Mouse (Mus musculus) cortical plate, adult 2 months (tissue): Measurements from ENCODE around the gene Ephb1. TPM values are rescaled to one million over a fixed set of nuclear protein-coding genes. Genes with fewer than 3 reads are reported as not detected.

Source experiments
- H3K27ac ChIP-seq: fragments of 200-500 bp; 2 replicates; pipeline ENCODE4 v1.5.1; 2012; ENCODE audit warnings: low read length, control low read depth, inconsistent platforms; ENCODE audit not compliant: insufficient read depth
- H3K4me1 ChIP-seq: fragments of 200-500 bp; 2 replicates; pipeline ENCODE4 v1.6.1; 2011; ENCODE audit warnings: low read length; ENCODE audit not compliant: control insufficient read depth, insufficient read depth
- H3K4me3 ChIP-seq: fragments of 200-500 bp; 2 replicates; pipeline ENCODE4 v1.5.1; 2011; ENCODE audit warnings: mild to moderate bottlenecking, low read length, control low read depth; ENCODE audit not compliant: insufficient read depth
- CTCF ChIP-seq: fragments of 200-500 bp; IDR thresholded peaks from 2 replicates; pipeline ENCODE4 v1.5.1; 2011; ENCODE audit warnings: mild to moderate bottlenecking, control low read depth, low read length; ENCODE audit not compliant: insufficient read depth; ENCODE audit errors: extremely low read depth
- POLR2A ChIP-seq: fragments of 200-500 bp; IDR thresholded peaks from 2 replicates; pipeline ENCODE4 v1.6.1; 2011; ENCODE audit warnings: mild to moderate bottlenecking, low read length, control low read depth; ENCODE audit not compliant: insufficient read depth; ENCODE audit errors: extremely low read depth
- polyA plus RNA-seq: library from polyadenylated mRNA; depleted of rRNA; stranded (reverse); fragments of >200 nt; gene quantifications from 2 replicates; pipeline ENCODE4 v1.2.3, GENCODE M21; 2012

Ephb1 gene
- polyA plus RNA-seq, 1 experiment, result 30.8 TPM

- H3K4me1 ChIP-seq, result no peaks in the 10 kb centered on the region
- TF ChIP-seq CTCF (no peak), POLR2A (no peak)
- no peak overlapping the region for H3K4me3 ChIP-seq
- H3K27ac ChIP-seq, result no peak overlapping the region
Measured at GRCm38 (mm10) chr9:102371036-102371770, 16.7 kb upstream of the Ephb1 start.

DNA sequence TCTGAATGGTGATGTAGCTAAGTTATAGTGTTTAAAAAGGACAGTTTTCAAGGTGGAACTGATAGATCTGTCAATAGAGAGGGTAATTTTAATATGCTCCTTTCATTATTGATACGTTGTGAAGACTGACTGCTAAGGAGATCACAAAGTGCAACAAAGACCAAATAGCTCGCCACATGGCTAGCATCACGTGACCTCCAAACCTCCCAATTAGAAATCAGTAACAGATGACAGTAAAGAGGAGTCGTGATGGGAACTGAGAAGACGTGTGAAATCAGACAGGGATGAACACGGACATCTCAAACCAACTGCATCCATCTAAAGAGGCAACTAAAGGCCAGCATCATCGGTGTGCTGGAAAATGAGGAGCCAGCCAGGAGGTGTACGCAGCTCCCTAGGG lies 15.6 kb upstream of the Ephb1 start:
- Histone ChIP-seq H3K4me3 (no peak overlapping the region), H3K27ac (no peak overlapping the region), H3K4me1 (peaks cover 2% of the 10 kb centered on the region; the same call in 1 of the 2 replicates)
- TF ChIP-seq POLR2A, result no peak
- TF ChIP-seq CTCF, result no peak

DNA sequence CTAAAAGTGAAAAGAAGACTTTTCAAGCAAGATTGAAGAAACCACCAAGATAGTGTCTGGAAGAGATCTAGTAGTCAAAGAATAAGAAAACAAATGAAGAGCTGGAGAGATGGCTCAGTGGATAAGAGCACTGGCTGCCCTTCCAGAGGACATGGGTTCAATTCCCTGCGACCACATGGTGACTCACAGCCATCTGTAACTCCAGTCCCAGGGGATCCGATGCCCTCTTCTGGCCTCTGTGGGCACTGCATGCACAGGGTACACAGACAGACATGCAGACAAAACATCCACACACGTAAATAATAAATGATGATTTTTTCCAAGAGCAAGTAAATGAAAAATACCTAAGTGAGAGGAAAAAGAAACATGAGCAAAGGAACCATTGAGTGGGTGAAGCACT lies 14.6 kb upstream of the Ephb1 start:
- TF ChIP-seq POLR2A (no peak), CTCF (no peak)
- no peak overlapping the region for H3K4me3 ChIP-seq
- peaks cover 2% of the 10 kb centered on the region; the same call in 1 of the 2 replicates for H3K4me1 ChIP-seq
- no peak overlapping the region for H3K27ac ChIP-seq

DNA sequence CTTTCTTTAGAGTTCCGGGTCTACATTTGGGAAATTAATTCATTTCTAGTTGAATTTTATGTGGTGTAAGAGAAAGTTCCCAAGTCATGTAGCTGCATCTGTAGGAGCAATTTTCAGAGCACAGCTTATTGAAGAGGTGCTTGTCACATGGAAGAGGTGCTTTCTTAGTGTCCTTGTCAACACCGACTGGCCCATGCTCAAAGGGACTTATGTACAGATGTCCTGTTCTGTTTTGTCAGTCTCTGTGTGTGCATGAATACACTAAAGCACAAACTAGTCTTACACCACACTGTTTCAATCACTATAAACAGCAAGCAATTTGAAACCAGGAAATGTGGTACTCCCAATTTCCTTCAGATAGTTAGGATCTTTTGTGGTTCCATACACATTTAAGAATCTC lies 13.3 kb upstream of the Ephb1 start:
- Histone ChIP-seq H3K4me1 (peaks cover 2% of the 10 kb centered on the region; the same call in 1 of the 2 replicates), H3K27ac (no peak overlapping the region), H3K4me3 (no peak overlapping the region)
- TF ChIP-seq POLR2A (no peak), CTCF (no peak)

GRCm38 (mm10) chr9:102365536-102365935 lies 11.0 kb upstream of the Ephb1 start:
- peaks cover 2% of the 10 kb centered on the region; the same call in 1 of the 2 replicates for H3K4me1 ChIP-seq
- no peak overlapping the region for H3K4me3 ChIP-seq
- H3K27ac ChIP-seq, result no peak overlapping the region
- TF ChIP-seq POLR2A, result no peak

DNA sequence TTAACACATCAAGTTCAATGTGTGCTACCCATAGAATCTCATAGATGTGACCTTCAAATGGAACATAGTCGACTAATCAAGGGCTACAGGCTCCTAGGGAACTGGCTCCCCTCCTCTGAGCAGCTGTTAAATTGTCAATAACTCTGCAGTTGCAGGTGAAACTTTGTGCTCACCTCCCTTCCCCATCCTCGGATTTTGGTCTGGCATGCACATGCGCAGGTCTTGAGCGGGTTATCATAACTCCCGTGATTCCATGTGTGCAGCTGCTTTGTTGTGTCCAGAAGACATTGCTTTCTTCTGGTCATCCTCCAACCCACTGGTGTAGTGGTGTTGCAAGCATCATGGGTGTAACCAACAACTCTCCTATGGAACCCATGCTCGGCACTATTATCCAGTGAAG lies 4.8 kb upstream of the Ephb1 start:
- H3K27ac ChIP-seq, result no peak overlapping the region
- no peaks in the 10 kb centered on the region for H3K4me1 ChIP-seq
- no peak overlapping the region for H3K4me3 ChIP-seq
- TF ChIP-seq POLR2A (no peak), CTCF (no peak)

DNA sequence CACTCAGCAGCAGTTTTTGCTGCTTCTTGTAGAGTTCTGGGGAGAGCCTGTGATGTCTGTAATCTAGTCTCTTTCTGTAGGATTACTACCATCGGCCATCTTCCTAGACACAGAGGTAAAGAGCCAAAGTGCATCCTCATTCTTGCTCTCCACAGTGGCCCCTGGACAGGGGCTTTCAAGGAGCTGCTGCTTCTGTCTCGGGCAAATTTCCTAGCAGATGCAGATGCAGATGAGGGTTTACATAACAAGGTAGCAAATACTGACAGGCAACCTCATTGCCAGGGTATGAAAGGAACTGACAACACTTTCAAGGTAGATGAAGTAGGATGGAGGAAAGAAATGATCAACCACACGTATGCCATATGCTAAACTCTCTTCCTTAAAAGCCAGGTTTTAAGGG lies 4.2 kb upstream of the Ephb1 start:
- Histone ChIP-seq H3K4me3 (no peak overlapping the region), H3K27ac (no peak overlapping the region), H3K4me1 (no peaks in the 10 kb centered on the region)
- TF ChIP-seq CTCF (no peak), POLR2A (no peak)

DNA sequence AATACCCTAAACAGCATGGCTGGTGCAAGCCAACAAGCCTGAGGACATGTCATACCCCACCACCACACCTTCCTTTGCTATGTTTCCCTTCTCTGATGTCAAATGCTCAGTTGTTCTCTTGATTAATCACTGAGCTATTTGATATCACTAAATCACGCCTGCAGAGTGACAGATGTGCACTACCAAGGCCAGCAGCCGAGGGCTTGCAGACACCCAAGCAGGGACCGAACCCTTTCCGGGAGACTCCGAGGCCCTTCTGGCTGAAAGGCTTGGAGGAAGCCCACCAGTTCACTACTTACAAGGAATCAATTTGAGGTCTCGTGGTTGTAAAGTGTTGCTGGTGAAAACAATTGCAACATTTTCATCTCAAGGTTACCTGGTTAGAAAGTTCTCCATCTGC lies 3.5 kb upstream of the Ephb1 start:
- no peak overlapping the region for H3K27ac ChIP-seq
- TF ChIP-seq CTCF (no peak), POLR2A (no peak)
- H3K4me3 ChIP-seq, result no peak overlapping the region
- H3K4me1 ChIP-seq, result no peaks in the 10 kb centered on the region

DNA sequence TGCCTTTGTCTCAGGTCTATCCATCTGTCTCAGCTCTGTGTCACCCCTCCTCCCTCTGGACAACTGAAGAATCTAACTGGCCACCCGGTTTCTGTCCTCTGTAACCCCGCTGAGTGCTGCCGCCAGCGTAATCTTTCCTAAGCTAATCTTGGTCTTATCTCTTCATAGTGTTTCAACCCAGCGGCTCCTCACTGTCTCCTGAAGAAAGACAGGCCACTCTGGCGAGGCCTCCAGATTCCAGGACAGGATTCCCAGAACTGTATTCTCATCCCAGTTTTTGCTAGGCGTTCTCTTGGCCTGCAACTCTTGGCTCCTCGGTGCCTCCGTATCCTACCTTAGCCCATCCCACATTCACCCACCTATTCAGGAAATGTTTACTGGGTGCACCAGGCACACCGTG lies 2.0 kb upstream of the Ephb1 start:
- no peak for TF ChIP-seq POLR2A
- no peak for TF ChIP-seq CTCF
- H3K4me3 ChIP-seq, result no peak overlapping the region
- H3K27ac ChIP-seq, result no peak overlapping the region
- H3K4me1 ChIP-seq, result no peaks in the 10 kb centered on the region

- Histone ChIP-seq H3K4me1 (no peaks in the 10 kb centered on the region), H3K4me3 (no peak overlapping the region), H3K27ac (no peak overlapping the region)
- TF ChIP-seq POLR2A, result no peak
- TF ChIP-seq CTCF, result no peak
Measured at GRCm38 (mm10) chr9:102355726-102356125, 1.2 kb upstream of the Ephb1 start.
